Mouse (Mus musculus) stomach, embryonic 15.5 days (tissue): ENCODE results near the gene Gm12216. TPM values are rescaled to one million over a fixed set of nuclear protein-coding genes. Genes with fewer than 3 reads are reported as not detected.

Source experiments
- ATAC-seq: fragments of 200-750 bp; cut with Nextera tagmentation; 2 replicates; pipeline ENCODE4 v1.8.0; 2017; ENCODE audit warnings: low read depth, moderate number of reproducible peaks, moderate TSS enrichment; ENCODE audit not compliant: insufficient read depth, low FRiP score
- H3K27ac ChIP-seq: fragments of 300-500 bp; sonication (generic); 2 replicates; pipeline ENCODE4 v1.5.1; 2015; ENCODE audit warnings: mild to moderate bottlenecking, inconsistent platforms
- H3K27me3 ChIP-seq: fragments of 300-500 bp; sonication (generic); replicated peaks from 2 replicates; pipeline ENCODE4 v1.6.1; 2015; ENCODE audit warnings: inconsistent platforms
- H3K36me3 ChIP-seq: fragments of 300-500 bp; sonication (generic); 2 replicates; pipeline ENCODE4 v1.6.1; 2015; ENCODE audit warnings: inconsistent platforms
- H3K4me1 ChIP-seq: fragments of 300-500 bp; sonication (generic); 2 replicates; pipeline ENCODE4 v1.6.1; 2015; ENCODE audit warnings: inconsistent platforms
- H3K4me2 ChIP-seq: fragments of 300-500 bp; sonication (generic); 2 replicates; pipeline ENCODE4 v1.6.1; 2015; ENCODE audit warnings: mild to moderate bottlenecking, inconsistent platforms
- H3K4me3 ChIP-seq: fragments of 300-500 bp; sonication (generic); replicated peaks from 2 replicates; pipeline ENCODE4 v1.5.1; 2015; ENCODE audit warnings: inconsistent platforms
- H3K9ac ChIP-seq: fragments of 300-500 bp; sonication (generic); 2 replicates; pipeline ENCODE4 v1.6.1; 2015; ENCODE audit warnings: inconsistent platforms
- H3K9me3 ChIP-seq: fragments of 300-500 bp; sonication (generic); 2 replicates; pipeline ENCODE4 v1.6.1; 2016; ENCODE audit warnings: inconsistent platforms
- WGBS: fragments of 180-500 bp; shearing (Covaris S2); methylation state at CpG from one replicate; pipeline ENCODE4 v1.1.7; 2015; 5-methylcytosine and 5-hydroxymethylcytosine counted together
- polyA plus RNA-seq: library from polyadenylated mRNA; unstranded; fragments of >200 nt; fragmentation: Nextera tagmentation; extraction: Ambion mirVana; gene quantifications from 2 replicates; pipeline ENCODE4 v1.2.1, GENCODE M21; 2015

Gm12216 gene
- polyA plus RNA-seq, 1 experiment from 2014 or later = 1.7 TPM

GRCm38 (mm10) chr11:53839663-53840642, 19.1 kb downstream of the Gm12216 start:
- peaks cover 5% of the 10 kb centered on the region; the same call in 1 of the 2 replicates for H3K4me1 ChIP-seq
- H3K4me2 ChIP-seq = no peak overlapping the region
- 52% methylated on average over 8 of the region's 8 CpGs for whole genome bisulfite sequencing
- peak overlapping the region; percentile 74 for H3K27ac ChIP-seq
- ATAC-seq = peak; percentile 88
- H3K4me3 ChIP-seq = no peak overlapping the region
- no peaks in the 10 kb centered on the region for H3K36me3 ChIP-seq
- H3K9me3 ChIP-seq = no peaks in the 10 kb centered on the region
- H3K9ac ChIP-seq = no peak overlapping the region
- H3K27me3 ChIP-seq = no peaks in the 10 kb centered on the region

GRCm38 (mm10) chr11:53839147-53839546, 19.9 kb downstream of the Gm12216 start:
- Histone ChIP-seq H3K4me1 (peaks cover 5% of the 10 kb centered on the region; the same call in 1 of the 2 replicates), H3K4me2 (no peak overlapping the region), H3K36me3 (no peaks in the 10 kb centered on the region), H3K27ac (peak overlapping the region; percentile 74), H3K4me3 (no peak overlapping the region), H3K9me3 (no peaks in the 10 kb centered on the region), H3K9ac (no peak overlapping the region), H3K27me3 (no peaks in the 10 kb centered on the region)
- ATAC-seq = no peak
- WGBS = 70% methylated on average over 6 of the region's 6 CpGs

- H3K9me3 ChIP-seq = no peaks in the 10 kb centered on the region
- H3K4me2 ChIP-seq = no peak overlapping the region
- H3K27ac ChIP-seq = no peak overlapping the region
- no peak overlapping the region for H3K9ac ChIP-seq
- no peaks in the 10 kb centered on the region for H3K36me3 ChIP-seq
- WGBS = 91% methylated on average over 5 of the region's 5 CpGs
- no peak for ATAC-seq
- no peak overlapping the region for H3K4me3 ChIP-seq
- H3K4me1 ChIP-seq = peaks cover 5% of the 10 kb centered on the region; the same call in 1 of the 2 replicates
- H3K27me3 ChIP-seq = no peaks in the 10 kb centered on the region
Observed at GRCm38 (mm10) chr11:53837731-53838130, 21.3 kb downstream of the Gm12216 start.

- Histone ChIP-seq H3K27me3 (no peaks in the 10 kb centered on the region), H3K9ac (no peak overlapping the region), H3K36me3 (no peaks in the 10 kb centered on the region), H3K27ac (no peak overlapping the region), H3K9me3 (no peaks in the 10 kb centered on the region), H3K4me2 (no peak overlapping the region), H3K4me1 (peaks cover 5% of the 10 kb centered on the region; the same call in 1 of the 2 replicates), H3K4me3 (no peak overlapping the region)
- WGBS = 77% methylated on average over 4 of the region's 4 CpGs
- no peak for ATAC-seq
Observed at GRCm38 (mm10) chr11:53835379-53836010, 23.6 kb downstream of the Gm12216 start.

- Histone ChIP-seq H3K9ac (no peak overlapping the region), H3K4me2 (no peak overlapping the region), H3K27ac (no peak overlapping the region), H3K27me3 (no peaks in the 10 kb centered on the region), H3K9me3 (no peaks in the 10 kb centered on the region), H3K4me3 (no peak overlapping the region), H3K36me3 (no peaks in the 10 kb centered on the region), H3K4me1 (no peaks in the 10 kb centered on the region)
- no peak for ATAC-seq
- 76% methylated on average over 4 of the region's 4 CpGs for WGBS
Observed at GRCm38 (mm10) chr11:53825409-53825808, 33.6 kb downstream of the Gm12216 start.

- WGBS = 90% methylated on average over 3 of the region's 3 CpGs
- Histone ChIP-seq H3K36me3 (no peaks in the 10 kb centered on the region), H3K4me1 (no peaks in the 10 kb centered on the region), H3K4me2 (no peak overlapping the region), H3K27ac (no peak overlapping the region), H3K9ac (no peak overlapping the region), H3K9me3 (no peaks in the 10 kb centered on the region), H3K4me3 (no peak overlapping the region), H3K27me3 (no peaks in the 10 kb centered on the region)
- no peak for ATAC-seq
Observed at GRCm38 (mm10) chr11:53821945-53822338, 37.1 kb downstream of the Gm12216 start.

GRCm38 (mm10) chr11:53821230-53821944, 37.7 kb downstream of the Gm12216 start:
- H3K9ac ChIP-seq = no peak overlapping the region
- H3K4me3 ChIP-seq = no peak overlapping the region
- no peaks in the 10 kb centered on the region for H3K4me1 ChIP-seq
- H3K36me3 ChIP-seq = no peaks in the 10 kb centered on the region
- H3K27ac ChIP-seq = no peak overlapping the region
- no peaks in the 10 kb centered on the region for H3K9me3 ChIP-seq
- 80% methylated on average over 11 of the region's 11 CpGs for WGBS
- H3K4me2 ChIP-seq = no peak overlapping the region
- ATAC-seq = no peak; the same call in 1 of the 2 replicates
- no peaks in the 10 kb centered on the region for H3K27me3 ChIP-seq

GRCm38 (mm10) chr11:53820516-53821170, 38.4 kb downstream of the Gm12216 start:
- Histone ChIP-seq H3K27me3 (no peaks in the 10 kb centered on the region), H3K4me3 (no peak overlapping the region), H3K9ac (no peak overlapping the region), H3K9me3 (no peaks in the 10 kb centered on the region), H3K36me3 (no peaks in the 10 kb centered on the region), H3K4me2 (no peak overlapping the region), H3K4me1 (no peaks in the 10 kb centered on the region), H3K27ac (no peak overlapping the region)
- ATAC-seq = no peak
- WGBS = 83% methylated on average over 13 of the region's 13 CpGs

- Histone ChIP-seq H3K4me1 (no peaks in the 10 kb centered on the region), H3K4me2 (no peak overlapping the region), H3K36me3 (no peaks in the 10 kb centered on the region), H3K27me3 (no peaks in the 10 kb centered on the region), H3K27ac (no peak overlapping the region), H3K4me3 (no peak overlapping the region), H3K9me3 (no peaks in the 10 kb centered on the region), H3K9ac (no peak overlapping the region)
- ATAC-seq = no peak
- WGBS = 85% methylated on average over 6 of the region's 6 CpGs
Observed at GRCm38 (mm10) chr11:53819511-53819910, 39.5 kb downstream of the Gm12216 start.

GRCm38 (mm10) chr11:53818794-53819193, 40.3 kb downstream of the Gm12216 start:
- Histone ChIP-seq H3K27me3 (no peaks in the 10 kb centered on the region), H3K4me1 (no peaks in the 10 kb centered on the region), H3K4me3 (no peak overlapping the region), H3K4me2 (no peak overlapping the region), H3K27ac (no peak overlapping the region), H3K9me3 (no peaks in the 10 kb centered on the region), H3K9ac (no peak overlapping the region), H3K36me3 (no peaks in the 10 kb centered on the region)
- ATAC-seq = no peak
- 50% methylated on average over 6 of the region's 6 CpGs for WGBS

GRCm38 (mm10) chr11:53816841-53817375, 42.1 kb downstream of the Gm12216 start:
- Histone ChIP-seq H3K27ac (no peak overlapping the region), H3K36me3 (no peaks in the 10 kb centered on the region), H3K4me2 (no peak overlapping the region), H3K9me3 (no peaks in the 10 kb centered on the region), H3K9ac (no peak overlapping the region), H3K4me3 (no peak overlapping the region), H3K27me3 (no peaks in the 10 kb centered on the region), H3K4me1 (no peaks in the 10 kb centered on the region)
- no peak for ATAC-seq
- WGBS = 84% methylated on average over 5 of the region's 5 CpGs
